ENCODE assay signal across 8 mouse cellular contexts in the genomic region with DNA sequence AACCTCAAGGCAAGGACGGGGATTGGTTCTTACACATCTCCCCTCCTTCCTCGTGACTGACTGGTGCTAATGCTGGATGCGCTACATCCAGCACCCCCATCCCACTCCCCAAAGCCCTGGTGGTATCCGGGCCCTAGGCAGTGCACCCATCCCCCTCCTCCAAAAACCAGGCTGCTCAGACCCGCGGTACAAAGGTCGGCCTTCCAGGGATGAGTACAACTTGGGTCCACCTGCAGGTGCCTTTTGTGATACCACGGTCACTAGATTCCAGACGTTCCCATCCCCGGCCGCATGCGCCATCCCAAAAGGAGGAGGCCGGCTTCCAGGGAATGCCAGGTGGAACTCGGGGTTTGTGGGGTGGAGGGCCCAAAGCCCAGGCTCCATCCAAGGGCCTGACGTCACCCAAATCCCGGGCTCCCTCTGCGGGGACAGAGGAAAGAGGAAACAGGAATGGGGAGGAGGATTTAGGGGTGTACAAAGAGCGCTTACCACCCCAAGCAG. TPM values are rescaled to one million over a fixed set of nuclear protein-coding genes. Genes with fewer than 3 reads are reported as not detected.
A peak's percentile ranks its signal among the peaks of the same experiment; 100 is the strongest.
DNase-seq lines count a peak whose midpoint lies in the region; ATAC-seq and TF ChIP-seq lines count a peak whose summit lies in the region.

No protein-coding gene starts in this region.

- H3K27me3 ChIP-seq in heart, embryonic 11.5 days (ENCODE audit: control insufficient read depth, insufficient read depth, low read length): no peaks in the 10 kb centered on the region
- H3K27me3 ChIP-seq in kidney, postnatal 0 days (ENCODE audit: insufficient read depth, low read length): no peaks in the 10 kb centered on the region
- H3K27me3 ChIP-seq in limb, embryonic 15.5 days: no peaks in the 10 kb centered on the region

- H3K9me3 ChIP-seq in heart, embryonic 11.5 days (replicated peaks; ENCODE audit: control insufficient read depth, low read length): no peaks in the 10 kb centered on the region
- H3K9me3 ChIP-seq in kidney, postnatal 0 days (replicated peaks; ENCODE audit: low read length): no peaks in the 10 kb centered on the region
- no peaks in the 10 kb centered on the region for H3K9me3 ChIP-seq in limb, embryonic 15.5 days

- no peaks in the 10 kb centered on the region; the same call in 1 of the 2 replicates for H3K4me1 ChIP-seq in heart, embryonic 11.5 days (ENCODE audit: control insufficient read depth, insufficient read depth, low read length)
- H3K4me1 ChIP-seq in kidney, postnatal 0 days (replicated peaks; ENCODE audit: insufficient read depth, low read length): no peaks in the 10 kb centered on the region
- peaks cover 16% of the 10 kb centered on the region for H3K4me1 ChIP-seq in limb, embryonic 15.5 days

- peak overlapping the region; percentile 58 for H3K4me3 ChIP-seq in heart, embryonic 11.5 days (ENCODE audit: low read depth, low read length)
- peak overlapping the region; percentile 68 for H3K4me3 ChIP-seq in kidney, postnatal 0 days (replicated peaks; ENCODE audit: low read depth, low read length)
- H3K4me3 ChIP-seq in limb, embryonic 15.5 days: peak overlapping the region; percentile 70

- H3K9ac ChIP-seq in heart, embryonic 11.5 days (ENCODE audit: low read depth, low read length): peak overlapping the region; percentile 72
- H3K9ac ChIP-seq in kidney, postnatal 0 days (ENCODE audit: low read depth, low read length): peak overlapping the region; percentile 65
- peak overlapping the region; percentile 56 for H3K9ac ChIP-seq in limb, embryonic 15.5 days

- ATAC-seq in heart, embryonic 11.5 days (replicated peaks; ENCODE audit: insufficient number of reproducible peaks, low FRiP score, low TSS enrichment): peak; percentile 24; the same call in 1 of the 2 replicates
- ATAC-seq in kidney, postnatal 0 days (replicated peaks; ENCODE audit: low FRiP score, low read depth): peak; percentile 68
- ATAC-seq in limb, embryonic 15.5 days (ENCODE audit: insufficient number of reproducible peaks, low FRiP score, low TSS enrichment, low read depth): 0 out of 2 replicates have a peak, but pooled peaks have one; percentile 15

- DNase-seq in urinary bladder, postnatal 14 days (ENCODE audit: low spot score): peak; percentile 23
- DNase-seq in urinary bladder, postnatal 10 days (ENCODE audit: low spot score): no peak
- peak; percentile 81 for DNase-seq in cerebellum, adult 9-11 months
- peak; percentile 25 for DNase-seq in kidney, postnatal 0 days (ENCODE audit: low spot score)
- peak; percentile 62 for DNase-seq in retina, postnatal 1 day
- DNase-seq in T-cell, adult 2 months (ENCODE audit: low spot score): no peak

- no peaks in the 10 kb centered on the region for H3K36me3 ChIP-seq in heart, embryonic 11.5 days (ENCODE audit: control insufficient read depth, insufficient read depth, low read length)
- no peaks in the 10 kb centered on the region for H3K36me3 ChIP-seq in kidney, postnatal 0 days (ENCODE audit: insufficient read depth, low read length)
- no peaks in the 10 kb centered on the region for H3K36me3 ChIP-seq in limb, embryonic 15.5 days

- 1% methylated on average over 18 of the region's 18 CpGs for WGBS in heart, embryonic 11.5 days (ENCODE audit: insufficient replicate concordance)
- 1% methylated on average over 18 of the region's 18 CpGs for WGBS in kidney, postnatal 0 days
- 2% methylated on average over 18 of the region's 18 CpGs for WGBS in limb, embryonic 15.5 days

- TF ChIP-seq CTCF in kidney, postnatal 0 days (IDR thresholded peaks at IDR 0.05; ENCODE audit: low read depth): no peak

- H3K27ac ChIP-seq in heart, embryonic 11.5 days (ENCODE audit: low read depth, low read length): no peak overlapping the region
- peak overlapping the region; percentile 31; the same call in 1 of the 2 replicates for H3K27ac ChIP-seq in kidney, postnatal 0 days
- H3K27ac ChIP-seq in limb, embryonic 15.5 days: no peak overlapping the region

- peak overlapping the region; percentile 87 for H3K4me2 ChIP-seq in heart, embryonic 11.5 days
- peak overlapping the region; percentile 87 for H3K4me2 ChIP-seq in kidney, postnatal 0 days (ENCODE audit: low read length)
- H3K4me2 ChIP-seq in limb, embryonic 15.5 days: peak overlapping the region; percentile 93

RNA-seq across cellular contexts. Expression of gene Scamp5, which starts 0.5 kb away (rescaled TPM):
- 5.8 and 7.9 TPM in 2 replicates for polyA plus RNA-seq in heart, embryonic 11.5 days (2014; fragmentation: Nextera tagmentation; extraction: Ambion mirVana)
- 18.3 and 19.4 TPM in 2 replicates for polyA plus RNA-seq in kidney, postnatal 0 days (2015; fragmentation: Nextera tagmentation; extraction: Ambion mirVana)
- 12.7 and 14.2 TPM in 2 replicates for polyA plus RNA-seq in limb, embryonic 15.5 days (2015; fragmentation: Nextera tagmentation; extraction: Ambion mirVana)

RNA-seq across cellular contexts. Expression of gene Ppcdc, which starts 27.4 kb away (rescaled TPM):
- polyA plus RNA-seq in heart, embryonic 11.5 days (2014; fragmentation: Nextera tagmentation; extraction: Ambion mirVana): 18.7 and 21.8 TPM in 2 replicates
- polyA plus RNA-seq in kidney, postnatal 0 days (2015; fragmentation: Nextera tagmentation; extraction: Ambion mirVana): 29.6 and 34.8 TPM in 2 replicates
- polyA plus RNA-seq in limb, embryonic 15.5 days (2015; fragmentation: Nextera tagmentation; extraction: Ambion mirVana): 23.3 and 25.5 TPM in 2 replicates

RNA-seq across cellular contexts. Expression of gene Rpp25, which starts 36.5 kb away (rescaled TPM):
- polyA plus RNA-seq in heart, embryonic 11.5 days (2014; fragmentation: Nextera tagmentation; extraction: Ambion mirVana): 16.3 and 17.1 TPM in 2 replicates
- polyA plus RNA-seq in kidney, postnatal 0 days (2015; fragmentation: Nextera tagmentation; extraction: Ambion mirVana): 3.8 and 4.2 TPM in 2 replicates
- 0.40 and 1.1 TPM in 2 replicates for polyA plus RNA-seq in limb, embryonic 15.5 days (2015; fragmentation: Nextera tagmentation; extraction: Ambion mirVana)

RNA-seq across cellular contexts. Expression of gene Cox5a, which starts 53.8 kb away (rescaled TPM):
- polyA plus RNA-seq in heart, embryonic 11.5 days (2014; fragmentation: Nextera tagmentation; extraction: Ambion mirVana): 1,178 and 1,213 TPM in 2 replicates
- 1,314 and 1,348 TPM in 2 replicates for polyA plus RNA-seq in kidney, postnatal 0 days (2015; fragmentation: Nextera tagmentation; extraction: Ambion mirVana)
- polyA plus RNA-seq in limb, embryonic 15.5 days (2015; fragmentation: Nextera tagmentation; extraction: Ambion mirVana): 411 and 426 TPM in 2 replicates

Comparison
In these comparisons a context has a peak if more than half of its experiments do, and no peak if none do; other contexts are left out.
1. DNase-seq: peak in urinary bladder, postnatal 14 days (single experiment), cerebellum, adult 9-11 months (single experiment), kidney, postnatal 0 days (single experiment) and retina, postnatal 1 day (single experiment); none in urinary bladder, postnatal 10 days (single experiment) and T-cell, adult 2 months (single experiment).
2. ATAC-seq: peak in every context shown above with its lines; median percentile 68 in kidney, postnatal 0 days; 24 in heart, embryonic 11.5 days; 15 in limb, embryonic 15.5 days.
3. Peak in every context shown above with its lines, with median percentiles within 50 percentile points of each other: H3K4me2 ChIP-seq, H3K4me3 ChIP-seq and H3K9ac ChIP-seq.